Mouse (Mus musculus): Measurements from ENCODE around the gene Cipc. TPM values are rescaled to one million over a fixed set of nuclear protein-coding genes. Genes with fewer than 3 reads are reported as not detected.

The Cipc gene
- polyA plus RNA-seq, 1 experiment from 2014 or later = 26.7 TPM

DNA sequence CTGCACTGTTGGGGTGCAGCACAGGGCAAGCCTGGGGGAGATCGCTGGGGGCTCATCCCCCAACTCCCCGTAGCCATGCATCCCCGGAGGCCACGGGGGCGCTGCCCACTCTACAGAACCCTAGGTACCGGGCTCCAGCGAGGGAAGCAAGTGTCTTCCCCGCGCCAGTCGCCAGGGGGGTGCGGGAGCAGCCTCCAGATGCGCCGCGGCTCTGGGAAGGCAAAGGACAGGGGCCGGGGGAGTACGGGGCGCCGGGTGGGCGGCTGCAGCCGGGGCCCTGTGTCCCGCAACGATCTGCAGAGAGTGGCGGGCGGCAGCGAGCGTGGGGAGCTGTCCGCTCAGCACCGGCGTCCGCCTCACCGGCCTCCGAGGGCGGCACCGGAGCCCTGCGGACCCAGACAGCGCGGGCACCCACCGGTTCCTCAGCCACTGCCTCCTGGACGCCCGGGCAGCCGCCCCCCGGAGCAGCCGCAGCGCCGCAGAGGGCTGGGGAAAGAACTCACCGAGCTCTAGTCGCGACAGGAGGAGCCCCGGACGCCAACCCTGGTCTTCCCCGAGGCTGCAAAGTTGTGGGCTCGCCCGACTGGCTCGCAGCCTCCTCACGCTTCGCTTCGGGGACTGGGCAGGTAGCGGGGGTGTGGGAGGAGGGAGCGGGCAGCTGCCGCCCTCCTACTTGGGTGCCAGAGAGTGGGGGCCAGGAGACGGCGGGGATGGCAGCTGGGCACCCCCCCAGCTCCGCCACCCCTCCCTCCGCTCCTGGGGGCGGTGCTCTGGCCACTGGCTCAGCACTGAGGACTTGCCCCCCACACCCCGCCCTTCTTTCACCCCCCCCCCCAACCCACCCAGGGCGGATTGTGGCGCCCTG lies 43.3 kb downstream of the Cipc start, which contains the start of gene Zdhhc22:
TSS of gene Zdhhc22 (minus strand) at position 541 of the 865 bp plus-strand sequence.
- H3K9me3 ChIP-seq = no peaks in the 10 kb centered on the region
- no peak for DNase-seq (ENCODE audit: low spot score)
- 2% methylated on average over 67 of the region's 68 CpGs for WGBS

DNA sequence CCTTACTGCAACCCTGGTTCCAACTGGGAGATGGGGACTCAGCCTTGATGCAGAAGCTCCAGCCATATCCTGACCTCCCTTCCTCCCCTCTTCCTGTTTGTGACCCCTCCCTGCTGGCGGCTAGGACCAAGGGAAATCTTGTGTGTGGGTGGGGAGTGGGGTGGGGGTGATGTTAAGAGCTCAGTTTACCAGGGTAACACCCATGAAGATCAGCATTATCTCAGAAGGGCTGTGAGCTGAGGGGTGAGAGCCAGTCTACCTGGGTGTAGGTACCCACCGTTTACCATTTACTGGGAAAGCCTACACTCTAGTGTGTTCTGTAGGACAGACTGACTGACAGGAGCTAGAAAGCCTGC lies 43.9 kb downstream of the Cipc start:
- peaks cover 16% of the 10 kb centered on the region for H3K4me1 ChIP-seq
- 33% methylated on average over 2 of the region's 2 CpGs for WGBS
- H3K27me3 ChIP-seq (ENCODE audit: insufficient read depth, poor library complexity, severe bottlenecking) = peaks cover 83% of the 10 kb centered on the region
- H3K27ac ChIP-seq = no peak overlapping the region
- H3K36me3 ChIP-seq = no peaks in the 10 kb centered on the region
- H3K4me3 ChIP-seq = peak overlapping the region; percentile 43; the same call in 1 of the 2 replicates
- no peak for DNase-seq (ENCODE audit: low spot score)
- H3K9me3 ChIP-seq = no peaks in the 10 kb centered on the region

More for the DNA sequence above, 43.3 kb downstream of the Cipc start, which contains the start of gene Zdhhc22:
- peaks cover 88% of the 10 kb centered on the region for H3K27me3 ChIP-seq (ENCODE audit: insufficient read depth, poor library complexity, severe bottlenecking)
- peaks cover 16% of the 10 kb centered on the region for H3K4me1 ChIP-seq
- no peak within 1 kb of the TSS for H3K27ac ChIP-seq
- H3K36me3 ChIP-seq = no peaks in the 10 kb centered on the region
- H3K4me3 ChIP-seq = peak within 1 kb of the TSS; percentile 43

DNA sequence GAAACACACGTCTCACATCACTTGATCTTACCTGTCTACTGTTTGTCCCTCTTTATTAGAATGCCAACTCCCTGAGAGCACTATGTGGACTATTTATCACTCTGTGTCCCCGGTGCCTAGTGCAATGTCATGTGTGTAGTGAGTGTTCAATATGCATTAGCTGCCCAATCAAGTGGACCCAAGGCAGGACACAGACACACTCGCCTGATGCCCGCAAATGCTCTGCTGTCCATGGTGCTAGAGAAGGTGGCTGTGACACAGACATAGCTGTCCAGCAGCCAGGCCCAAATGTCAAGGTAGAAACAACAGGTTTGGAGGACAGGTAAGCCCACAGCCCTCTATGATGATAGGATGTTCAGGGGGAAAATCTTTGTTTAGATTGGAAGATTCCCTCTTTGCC lies 47.3 kb downstream of the Cipc start:
- DNase-seq (ENCODE audit: low spot score) = no peak
- Histone ChIP-seq H3K4me3 (no peak overlapping the region), H3K36me3 (no peaks in the 10 kb centered on the region), H3K4me1 (peaks cover 12% of the 10 kb centered on the region), H3K27me3 (ENCODE audit: insufficient read depth, poor library complexity, severe bottlenecking) (peaks cover 49% of the 10 kb centered on the region), H3K9me3 (no peaks in the 10 kb centered on the region), H3K27ac (no peak overlapping the region)
- 36% methylated on average over 4 of the region's 4 CpGs for WGBS

GRCm38 (mm10) chr12:86994776-86995175 lies 47.9 kb downstream of the Cipc start:
- no peak for DNase-seq (ENCODE audit: low spot score)
- 64% methylated on average over 3 of the region's 3 CpGs for WGBS
- H3K27me3 ChIP-seq (ENCODE audit: insufficient read depth, poor library complexity, severe bottlenecking) = peaks cover 42% of the 10 kb centered on the region

GRCm38 (mm10) chr12:86995931-86996330 lies 49.1 kb downstream of the Cipc start:
- Histone ChIP-seq H3K4me3 (no peak overlapping the region), H3K4me1 (peaks cover 10% of the 10 kb centered on the region), H3K36me3 (no peaks in the 10 kb centered on the region), H3K9me3 (no peaks in the 10 kb centered on the region), H3K27me3 (ENCODE audit: insufficient read depth, poor library complexity, severe bottlenecking) (peaks cover 31% of the 10 kb centered on the region), H3K27ac (no peak overlapping the region)
- no peak for DNase-seq (ENCODE audit: low spot score)
- 66% methylated on average over 6 of the region's 6 CpGs for WGBS

More at GRCm38 (mm10) chr12:86994776-86995175, 47.9 kb downstream of the Cipc start:
- no peak overlapping the region for H3K4me3 ChIP-seq
- no peaks in the 10 kb centered on the region for H3K36me3 ChIP-seq
- no peaks in the 10 kb centered on the region for H3K9me3 ChIP-seq
- no peak overlapping the region for H3K27ac ChIP-seq
- peaks cover 14% of the 10 kb centered on the region for H3K4me1 ChIP-seq

GRCm38 (mm10) chr12:86998699-86999098 lies 51.9 kb downstream of the Cipc start:
- no peak for DNase-seq (ENCODE audit: low spot score)
- Histone ChIP-seq H3K4me3 (no peak overlapping the region), H3K27me3 (ENCODE audit: insufficient read depth, poor library complexity, severe bottlenecking) (0 out of 2 replicates have a peak, but pooled peaks cover 26% of the 10 kb centered on the region), H3K36me3 (no peaks in the 10 kb centered on the region), H3K4me1 (peaks cover 10% of the 10 kb centered on the region), H3K27ac (no peak overlapping the region), H3K9me3 (no peaks in the 10 kb centered on the region)
- WGBS = 82% methylated on average over 4 of the region's 4 CpGs

DNA sequence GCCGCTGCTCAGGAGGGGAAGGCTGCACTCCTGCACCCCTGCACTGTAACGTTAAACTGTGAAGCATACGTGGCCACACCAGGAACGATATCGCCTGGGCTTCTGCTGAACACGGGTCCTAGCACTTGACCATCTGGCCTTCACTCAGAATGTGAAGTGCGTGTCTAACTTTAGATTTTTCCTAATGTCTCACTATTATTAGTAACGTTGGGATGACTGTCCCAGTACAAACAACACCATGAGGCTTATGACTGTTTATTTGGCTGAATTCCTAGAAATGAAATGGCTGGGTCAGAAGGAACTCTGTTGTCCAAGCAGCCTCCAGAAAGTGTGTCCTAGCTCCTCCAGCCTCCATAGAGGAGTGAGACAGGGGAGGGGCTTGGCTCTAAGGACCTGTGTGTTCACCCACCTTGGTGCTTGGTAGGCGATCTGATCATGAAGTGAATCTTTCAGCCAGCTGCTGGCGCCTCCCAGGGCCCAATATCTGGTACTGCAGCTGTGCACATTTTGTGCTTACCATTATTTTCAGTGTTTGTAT lies 52.5 kb downstream of the Cipc start:
- Histone ChIP-seq H3K4me1 (peaks cover 10% of the 10 kb centered on the region), H3K9me3 (no peaks in the 10 kb centered on the region), H3K4me3 (no peak overlapping the region), H3K27ac (no peak overlapping the region), H3K27me3 (ENCODE audit: insufficient read depth, poor library complexity, severe bottlenecking) (0 out of 2 replicates have a peak, but pooled peaks cover 22% of the 10 kb centered on the region), H3K36me3 (no peaks in the 10 kb centered on the region)
- no peak for DNase-seq (ENCODE audit: low spot score)
- 59% methylated on average over 10 of the region's 10 CpGs for WGBS

GRCm38 (mm10) chr12:87000151-87000839 lies 53.5 kb downstream of the Cipc start:
- DNase-seq (ENCODE audit: low spot score) = no peak
- no peaks in the 10 kb centered on the region for H3K36me3 ChIP-seq
- no peaks in the 10 kb centered on the region for H3K9me3 ChIP-seq
- peaks cover 10% of the 10 kb centered on the region for H3K4me1 ChIP-seq
- 61% methylated on average over 5 of the region's 5 CpGs for WGBS
- H3K4me3 ChIP-seq = no peak overlapping the region
- H3K27ac ChIP-seq = no peak overlapping the region
- 0 out of 2 replicates have a peak, but pooled peaks cover 14% of the 10 kb centered on the region for H3K27me3 ChIP-seq (ENCODE audit: insufficient read depth, poor library complexity, severe bottlenecking)

- Histone ChIP-seq H3K4me3 (no peak overlapping the region), H3K9me3 (no peaks in the 10 kb centered on the region), H3K27me3 (ENCODE audit: insufficient read depth, poor library complexity, severe bottlenecking) (0 out of 2 replicates have a peak, but pooled peaks cover 16% of the 10 kb centered on the region), H3K27ac (no peak overlapping the region), H3K36me3 (no peaks in the 10 kb centered on the region), H3K4me1 (peaks cover 10% of the 10 kb centered on the region)
- no peak for DNase-seq (ENCODE audit: low spot score)
- 52% methylated on average over 6 of the region's 6 CpGs for WGBS
These were observed 54.0 kb downstream of the Cipc start for GRCm38 (mm10) chr12:87000840-87001176.

GRCm38 (mm10) chr12:87002209-87002608 lies 55.4 kb downstream of the Cipc start:
- H3K9me3 ChIP-seq = no peaks in the 10 kb centered on the region
- 60% methylated on average over 7 of the region's 7 CpGs for WGBS
- H3K27ac ChIP-seq = no peak overlapping the region
- H3K36me3 ChIP-seq = no peaks in the 10 kb centered on the region
- no peak overlapping the region for H3K4me3 ChIP-seq
- no peak for DNase-seq (ENCODE audit: low spot score)
- H3K4me1 ChIP-seq = peaks cover 10% of the 10 kb centered on the region
- 0 out of 2 replicates have a peak, but pooled peaks cover 16% of the 10 kb centered on the region for H3K27me3 ChIP-seq (ENCODE audit: insufficient read depth, poor library complexity, severe bottlenecking)

- WGBS = 66% methylated on average over 7 of the region's 7 CpGs
- DNase-seq (ENCODE audit: low spot score) = no peak
- H3K4me1 ChIP-seq = peaks cover 10% of the 10 kb centered on the region
- H3K36me3 ChIP-seq = no peaks in the 10 kb centered on the region
- no peak overlapping the region for H3K27ac ChIP-seq
- no peaks in the 10 kb centered on the region for H3K9me3 ChIP-seq
- 0 out of 2 replicates have a peak, but pooled peaks cover 16% of the 10 kb centered on the region for H3K27me3 ChIP-seq (ENCODE audit: insufficient read depth, poor library complexity, severe bottlenecking)
- H3K4me3 ChIP-seq = no peak overlapping the region
These were observed 56.0 kb downstream of the Cipc start for GRCm38 (mm10) chr12:87002815-87003214.

GRCm38 (mm10) chr12:87003606-87004005 lies 56.8 kb downstream of the Cipc start:
- no peak for DNase-seq (ENCODE audit: low spot score)
- Histone ChIP-seq H3K27ac (no peak overlapping the region), H3K27me3 (ENCODE audit: insufficient read depth, poor library complexity, severe bottlenecking) (0 out of 2 replicates have a peak, but pooled peaks cover 16% of the 10 kb centered on the region), H3K36me3 (no peaks in the 10 kb centered on the region), H3K4me3 (no peak overlapping the region), H3K4me1 (peaks cover 10% of the 10 kb centered on the region), H3K9me3 (no peaks in the 10 kb centered on the region)
- WGBS = 54% methylated on average over 3 of the region's 3 CpGs

GRCm38 (mm10) chr12:87004596-87004995 lies 57.8 kb downstream of the Cipc start:
- H3K27ac ChIP-seq = no peak overlapping the region
- no peaks in the 10 kb centered on the region for H3K36me3 ChIP-seq
- 76% methylated on average over 4 of the region's 4 CpGs for WGBS
- no peaks in the 10 kb centered on the region for H3K9me3 ChIP-seq
- DNase-seq (ENCODE audit: low spot score) = no peak
- H3K4me1 ChIP-seq = peaks cover 7% of the 10 kb centered on the region
- 0 out of 2 replicates have a peak, but pooled peaks cover 16% of the 10 kb centered on the region for H3K27me3 ChIP-seq (ENCODE audit: insufficient read depth, poor library complexity, severe bottlenecking)
- H3K4me3 ChIP-seq = no peak overlapping the region
